8 mouse cellular contexts compared by ENCODE assay signal in genomic region chr2:32962875-32963220, GRCm38 (mm10). TPM values are rescaled to one million over a fixed set of nuclear protein-coding genes. Genes with fewer than 3 reads are reported as not detected.
DNase-seq lines count a peak whose midpoint lies in the region; ATAC-seq and TF ChIP-seq lines count a peak whose summit lies in the region.

No protein-coding gene starts in this region.

- peak overlapping the region; percentile 86 for H3K4me3 ChIP-seq in spleen, adult 2 months (ENCODE audit: extremely low read depth, insufficient read depth, insufficient read length)
- peak overlapping the region; percentile 91 for H3K4me3 ChIP-seq in forebrain, embryonic 11.5 days (ENCODE audit: low read depth, low read length)
- peak overlapping the region; percentile 71 to 77 for H3K4me3 ChIP-seq in liver, embryonic 14.5 days (ENCODE audit: insufficient read depth in 1 of 2, low read depth in 2 of 2, low read length in 2 of 2)

- H3K4me2 ChIP-seq in forebrain, embryonic 11.5 days (ENCODE audit: low read depth, low read length, severe bottlenecking): peak overlapping the region; percentile 92
- peak overlapping the region; percentile 86 for H3K4me2 ChIP-seq in liver, embryonic 14.5 days (ENCODE audit: low read depth)

- WGBS in spleen, adult 2 months: 3% methylated on average over 9 of the region's 9 CpGs
- 7% methylated on average over 9 of the region's 9 CpGs for WGBS in forebrain, embryonic 11.5 days
- WGBS in liver, embryonic 14.5 days (ENCODE audit: insufficient replicate concordance): 2% methylated on average over 9 of the region's 9 CpGs

- no peak for TF ChIP-seq POLR2A in spleen, adult 2 months (IDR thresholded peaks at IDR 0.05; ENCODE audit: low read depth, low read length)

- peaks cover 16% of the 10 kb centered on the region for H3K36me3 ChIP-seq in spleen, adult 2 months (ENCODE audit: control insufficient read depth, insufficient read depth, low read length)
- peaks cover 10% of the 10 kb centered on the region for H3K36me3 ChIP-seq in forebrain, embryonic 11.5 days (ENCODE audit: control insufficient read depth, insufficient read depth, low read length)
- H3K36me3 ChIP-seq in liver, embryonic 14.5 days (replicated peaks; ENCODE audit: control insufficient read depth, insufficient read depth, low read depth): peaks cover 19% of the 10 kb centered on the region

- no peak for TF ChIP-seq CTCF in spleen, adult 2 months (IDR thresholded peaks at IDR 0.05; ENCODE audit: extremely low read depth, insufficient read depth, insufficient read length, insufficient replicate concordance)
- TF ChIP-seq CTCF in liver, embryonic 14.5 days (IDR thresholded peaks at IDR 0.05; ENCODE audit: low read depth): no peak

- H3K9me3 ChIP-seq in forebrain, embryonic 11.5 days (ENCODE audit: control insufficient read depth, low read length): no peaks in the 10 kb centered on the region
- H3K9me3 ChIP-seq in liver, embryonic 14.5 days (ENCODE audit: control insufficient read depth, low read length): no peaks in the 10 kb centered on the region

- peak overlapping the region; percentile 98 for H3K9ac ChIP-seq in forebrain, embryonic 11.5 days (ENCODE audit: low read length)
- peak overlapping the region; percentile 88 for H3K9ac ChIP-seq in liver, embryonic 14.5 days (replicated peaks)

- H3K4me1 ChIP-seq in spleen, adult 2 months (ENCODE audit: control insufficient read depth, insufficient read depth, insufficient read length): peaks cover 11% of the 10 kb centered on the region; the same call in 1 of the 2 replicates
- peaks cover 19% of the 10 kb centered on the region; the same call in 1 of the 2 replicates for H3K4me1 ChIP-seq in forebrain, embryonic 11.5 days (replicated peaks; ENCODE audit: control insufficient read depth, insufficient read depth, low read length)
- H3K4me1 ChIP-seq in liver, embryonic 14.5 days (replicated peaks; ENCODE audit: control insufficient read depth in 2 of 2, insufficient read depth in 2 of 2, low read length in 1 of 2): peaks cover 11 to 23% of the 10 kb centered on the region in 2 experiments

- peak overlapping the region; percentile 82 for H3K27ac ChIP-seq in spleen, adult 2 months (ENCODE audit: insufficient read depth, low read length)
- H3K27ac ChIP-seq in forebrain, embryonic 11.5 days (ENCODE audit: low read depth, low read length): peak overlapping the region; percentile 25; the same call in 1 of the 2 replicates
- H3K27ac ChIP-seq in liver, embryonic 14.5 days: peak overlapping the region; percentile 68

- no peak for ATAC-seq in forebrain, embryonic 11.5 days (replicated peaks; ENCODE audit: low FRiP score)
- no peak for ATAC-seq in liver, embryonic 14.5 days (ENCODE audit: insufficient read depth)
- no peak for ATAC-seq in megakaryocyte progenitor cell, adult 5-6 weeks (replicated peaks; ENCODE audit: poor library complexity)

- peak in 1 of 2 experiments; percentile 22 for DNase-seq in spleen, adult 2 months (ENCODE audit: low read depth in 1 of 2, low spot score in 2 of 2)
- DNase-seq in spleen, adult 12 weeks (ENCODE audit: low spot score): no peak
- no peak for DNase-seq in forebrain, embryonic 11.5 days (ENCODE audit: low spot score)
- DNase-seq in liver, embryonic 14.5 days (ENCODE audit: low read depth in 3 of 3, low spot score in 3 of 3): no peak
- DNase-seq in thymus, postnatal 14 days: peak; percentile 79
- no peak for DNase-seq in cerebellum, postnatal 10 days
- no peak for DNase-seq in layer of hippocampus, adult 8-10 months (ENCODE audit: low spot score in 2 of 2)

- TF ChIP-seq EP300 in liver, embryonic 14.5 days (IDR thresholded peaks at IDR 0.05; ENCODE audit: low read depth): no peak

- H3K27me3 ChIP-seq in spleen, adult 2 months (ENCODE audit: control insufficient read depth, insufficient read depth, low read length): no peaks in the 10 kb centered on the region
- H3K27me3 ChIP-seq in forebrain, embryonic 11.5 days (ENCODE audit: control insufficient read depth, insufficient read depth, low read length): no peaks in the 10 kb centered on the region
- H3K27me3 ChIP-seq in liver, embryonic 14.5 days (ENCODE audit: control insufficient read depth, insufficient read depth, low read length): no peaks in the 10 kb centered on the region

RNA-seq across cellular contexts. Expression of gene Lrsam1, which starts 1.4 kb away (rescaled TPM):
- 8.3 and 13.0 TPM in 2 replicates for polyA plus RNA-seq in spleen, adult 2 months (2012; rRNA removed)
- polyA plus RNA-seq in forebrain, embryonic 11.5 days (2014; fragmentation: Nextera tagmentation; extraction: Ambion mirVana): 10.7 and 13.0 TPM in 2 replicates
- 1.9 and 2.5 TPM in 2 replicates for polyA plus RNA-seq in liver, embryonic 14.5 days (2012; rRNA removed)
- polyA plus RNA-seq in liver, embryonic 14.5 days (2014; fragmentation: Nextera tagmentation; extraction: Ambion mirVana): 1.1 and 1.8 TPM in 2 replicates
- total RNA-seq in layer of hippocampus, adult 8-10 months (2022): 10 to 100 TPM; 35.1 to 39.9 (median 38.6) TPM
- 2.9 and 3.0 TPM in 2 replicates for total RNA-seq in megakaryocyte progenitor cell, adult 5-6 weeks (2015)
- 3.5 and 3.7 TPM in 2 replicates for total RNA-seq in megakaryocyte progenitor cell, adult 5-6 weeks (2017)

RNA-seq across cellular contexts. Expression of gene Rpl12, which starts 1.5 kb away (rescaled TPM):
- 535 and 627 TPM in 2 replicates for polyA plus RNA-seq in spleen, adult 2 months (2012; rRNA removed)
- 134 and 151 TPM in 2 replicates for polyA plus RNA-seq in forebrain, embryonic 11.5 days (2014; fragmentation: Nextera tagmentation; extraction: Ambion mirVana)
- 311 and 646 TPM in 2 replicates for polyA plus RNA-seq in liver, embryonic 14.5 days (2012; rRNA removed)
- 144 and 162 TPM in 2 replicates for polyA plus RNA-seq in liver, embryonic 14.5 days (2014; fragmentation: Nextera tagmentation; extraction: Ambion mirVana)
- total RNA-seq in layer of hippocampus, adult 8-10 months (2022): 100 to 1,000 TPM; 120 to 150 (median 129) TPM
- 2,719 and 2,750 TPM in 2 replicates for total RNA-seq in megakaryocyte progenitor cell, adult 5-6 weeks (2015)
- total RNA-seq in megakaryocyte progenitor cell, adult 5-6 weeks (2017): 2,545 and 2,724 TPM in 2 replicates

RNA-seq across cellular contexts. Expression of gene Slc2a8, which starts 19.0 kb away (rescaled TPM):
- polyA plus RNA-seq in spleen, adult 2 months (2012; rRNA removed): 24.7 and 28.0 TPM in 2 replicates
- polyA plus RNA-seq in forebrain, embryonic 11.5 days (2014; fragmentation: Nextera tagmentation; extraction: Ambion mirVana): 11.8 and 13.4 TPM in 2 replicates
- 5.1 and 7.2 TPM in 2 replicates for polyA plus RNA-seq in liver, embryonic 14.5 days (2012; rRNA removed)
- polyA plus RNA-seq in liver, embryonic 14.5 days (2014; fragmentation: Nextera tagmentation; extraction: Ambion mirVana): 4.9 and 6.8 TPM in 2 replicates
- 10 to 100 TPM; 19.7 to 23.1 (median 21.8) TPM for total RNA-seq in layer of hippocampus, adult 8-10 months (2022)
- total RNA-seq in megakaryocyte progenitor cell, adult 5-6 weeks (2015): 2.6 and 2.9 TPM in 2 replicates
- 2.2 and 3.5 TPM in 2 replicates for total RNA-seq in megakaryocyte progenitor cell, adult 5-6 weeks (2017)

Comparison
In these comparisons a context has a peak if more than half of its experiments do, and no peak if none do; other contexts are left out.
1. H3K27ac ChIP-seq: peak in every context shown above with its lines; median percentile 82 in spleen, adult 2 months; 68 in liver, embryonic 14.5 days; 25 in forebrain, embryonic 11.5 days.